Mouse (Mus musculus) bone marrow, adult 2 months (tissue): Measurements from ENCODE around the gene Trim12c. TPM values are rescaled to one million over a fixed set of nuclear protein-coding genes. Genes with fewer than 3 reads are reported as not detected.
"Not testable (repeated sequence)": the region's sequence is repeated elsewhere in the genome, so short reads cannot be mapped to it uniquely, and the experiment has no call there.

Experiments used
- H3K27ac ChIP-seq: fragments of 200-500 bp; 2 replicates; pipeline ENCODE4 v1.5.1; 2012; ENCODE audit warnings: low read depth, mild to moderate bottlenecking, control low read depth, inconsistent platforms, low read length; ENCODE audit not compliant: control insufficient read depth, poor library complexity, insufficient read depth
- H3K4me1 ChIP-seq: fragments of 200-500 bp; 2 replicates; pipeline ENCODE4 v1.6.1; 2011; ENCODE audit warnings: low read length; ENCODE audit not compliant: control insufficient read depth, insufficient read depth
- H3K4me3 ChIP-seq: fragments of 200-500 bp; replicated peaks from 2 replicates; pipeline ENCODE3; 2011; ENCODE audit warnings: mild to moderate bottlenecking, low read depth, low read length, control low read depth; ENCODE audit not compliant: control insufficient read depth
- CTCF ChIP-seq: fragments of 200-500 bp; IDR thresholded peaks from 2 replicates; pipeline ENCODE4 v1.5.1; 2011; ENCODE audit warnings: low read length, control low read depth; ENCODE audit not compliant: control insufficient read depth, insufficient read depth
- POLR2A ChIP-seq: fragments of 200-500 bp; IDR thresholded peaks from 2 replicates; pipeline ENCODE4 v1.6.1; 2011; ENCODE audit warnings: low read depth, mild to moderate bottlenecking, control low read depth, low read length, borderline replicate concordance; ENCODE audit not compliant: control insufficient read depth
- WGBS: fragments of 180-500 bp; shearing (Covaris S2); methylation state at CpG from one replicate; pipeline ENCODE4 v1.1.7; 2018; 5-methylcytosine and 5-hydroxymethylcytosine counted together
- polyA plus RNA-seq: library from polyadenylated mRNA; stranded (reverse); fragments of >200 nt; gene quantifications from 2 replicates; pipeline ENCODE4 v1.2.4, GENCODE M21; 2011; ENCODE audit warnings: low replicate concordance; ENCODE audit not compliant: missing spikeins, insufficient read depth, insufficient read length

Gene Trim12c
- 11.9 and 12.3 TPM in 2 replicates for polyA plus RNA-seq

- TF ChIP-seq CTCF (no peak), POLR2A (no peak)
- Histone ChIP-seq H3K27ac (peak within 1 kb of the TSS; percentile 79; the same call in 1 of the 2 replicates), H3K4me3 (peak within 1 kb of the TSS; percentile 71), H3K4me1 (peaks cover 1% of the 10 kb centered on the region; the same call in 1 of the 2 replicates)
- under 1% methylated on average over 14 of the region's 14 CpGs for WGBS
Measured at GRCm38 (mm10) chr7:104352717-104353599, at the start of gene Trim12c. Gene Trim12c (minus strand): TSS chr7:104353362.

- TF ChIP-seq CTCF (no peak), POLR2A (no peak)
- Histone ChIP-seq H3K4me3 (no peak overlapping the region), H3K27ac (peak overlapping the region; percentile 59; the same call in 1 of the 2 replicates), H3K4me1 (peaks cover 4% of the 10 kb centered on the region)
Measured at GRCm38 (mm10) chr7:104401140-104401539, 48.0 kb upstream of the Trim12c start.

- H3K4me3 ChIP-seq: no peak within 1 kb of the TSS
- H3K4me1 ChIP-seq: peaks cover 4% of the 10 kb centered on the region
- TF ChIP-seq CTCF (no peak), POLR2A (no peak)
- 0% methylated on average over 1 of the region's 1 CpGs for WGBS
- peak within 1 kb of the TSS; percentile 59; the same call in 1 of the 2 replicates for H3K27ac ChIP-seq
Measured at GRCm38 (mm10) chr7:104400698-104401097, 47.5 kb upstream of the Trim12c start, which contains the start of gene Trim30c. Gene Trim30c (minus strand): TSS chr7:104400837.

- 63% methylated on average over 1 of the region's 1 CpGs for WGBS
- no peak for TF ChIP-seq CTCF
- no peak for TF ChIP-seq POLR2A
- no peak overlapping the region for H3K4me3 ChIP-seq
Measured at GRCm38 (mm10) chr7:104398492-104398891, 45.3 kb upstream of the Trim12c start.

GRCm38 (mm10) chr7:104369736-104370414 is 16.7 kb upstream of the Trim12c start, which contains the start of gene Trim30b:
Gene Trim30b (minus strand): TSS chr7:104369884.
- H3K27ac ChIP-seq: peak within 1 kb of the TSS; percentile 77
- 11% methylated on average over 1 of the region's 1 CpGs for WGBS
- peak within 1 kb of the TSS; percentile 59 for H3K4me3 ChIP-seq
- TF ChIP-seq CTCF: no peak; the same call in 1 of the 2 replicates
- no peak for TF ChIP-seq POLR2A
- peaks cover 1% of the 10 kb centered on the region; the same call in 1 of the 2 replicates for H3K4me1 ChIP-seq

More at GRCm38 (mm10) chr7:104398492-104398891, 45.3 kb upstream of the Trim12c start:
- Histone ChIP-seq H3K27ac (no peak overlapping the region), H3K4me1 (peaks cover 4% of the 10 kb centered on the region)

GRCm38 (mm10) chr7:104366339-104366738 is 13.2 kb upstream of the Trim12c start:
- Histone ChIP-seq H3K4me1 (peaks cover 1% of the 10 kb centered on the region; the same call in 1 of the 2 replicates), H3K4me3 (no peak overlapping the region), H3K27ac (no peak overlapping the region)
- TF ChIP-seq CTCF (no peak), POLR2A (no peak)

- Histone ChIP-seq H3K27ac (no peak overlapping the region), H3K4me3 (no peak overlapping the region), H3K4me1 (no peaks in the 10 kb centered on the region; the same call in 1 of the 2 replicates)
- no peak for TF ChIP-seq POLR2A
- no peak for TF ChIP-seq CTCF
- 63% methylated on average over 2 of the region's 2 CpGs for WGBS
Measured at GRCm38 (mm10) chr7:104353600-104353967, 422 bp upstream of the Trim12c start.

GRCm38 (mm10) chr7:104348043-104348442 is 5.1 kb downstream of the Trim12c start:
- peak overlapping the region; percentile 13; the same call in 1 of the 2 replicates for H3K27ac ChIP-seq
- WGBS: 25% methylated on average over 4 of the region's 4 CpGs
- H3K4me1 ChIP-seq, H3K4me3 ChIP-seq: not testable (repeated sequence)

- not testable (repeated sequence) for H3K4me1 ChIP-seq, H3K27ac ChIP-seq, H3K4me3 ChIP-seq
- 94% methylated on average over 4 of the region's 4 CpGs for WGBS
Measured at GRCm38 (mm10) chr7:104340744-104341143, 12.4 kb downstream of the Trim12c start.

- WGBS: 47% methylated on average over 3 of the region's 3 CpGs
- not testable (repeated sequence) for H3K4me3 ChIP-seq, H3K4me1 ChIP-seq, H3K27ac ChIP-seq
Measured at GRCm38 (mm10) chr7:104335547-104335946, 17.6 kb downstream of the Trim12c start.

- 96% methylated on average over 2 of the region's 2 CpGs for WGBS
- H3K27ac ChIP-seq, H3K4me1 ChIP-seq, H3K4me3 ChIP-seq: not testable (repeated sequence)
Measured at GRCm38 (mm10) chr7:104329171-104329570, 24.0 kb downstream of the Trim12c start, which contains the start of gene Trim34b. Gene Trim34b (plus strand): TSS chr7:104329471.
